Mouse (Mus musculus) heart, postnatal 0 days (tissue): Measurements from ENCODE around the gene Gm38431.

Source experiments
- CTCF ChIP-seq: IDR thresholded peaks from 2 replicates; pipeline ENCODE4 v1.5.1; 2016; ENCODE audit warnings: antibody characterized with exemption, control low read depth, low read depth
- EP300 ChIP-seq: IDR thresholded peaks from 2 replicates; pipeline ENCODE4 v1.6.1; 2016; ENCODE audit warnings: antibody characterized with exemption, low read depth

DNA sequence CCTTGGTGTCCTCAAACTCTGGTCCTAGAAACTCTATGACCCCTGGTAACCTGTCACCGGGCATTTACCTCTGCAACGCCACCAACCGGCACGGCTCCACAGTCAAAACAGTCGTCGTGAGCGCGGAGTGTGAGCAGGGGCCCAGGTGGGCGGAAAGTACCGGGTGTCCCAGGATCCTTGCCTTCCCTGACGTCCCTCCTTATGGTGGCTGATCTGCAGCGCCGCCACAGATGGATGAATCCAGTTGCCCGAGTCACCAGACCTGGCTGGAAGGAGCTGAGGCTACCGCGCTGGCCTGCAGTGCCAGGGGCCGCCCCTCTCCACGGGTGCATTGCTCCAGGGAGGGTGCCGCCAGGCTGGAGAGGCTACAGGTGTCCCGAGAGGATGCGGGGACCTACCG lies 55.1 kb downstream of the Gm38431 start:
- TF ChIP-seq EP300 (no peak), CTCF (no peak)
